Mouse (Mus musculus): Measurements from ENCODE around the gene Knop1. TPM values are rescaled to one million over a fixed set of nuclear protein-coding genes. Genes with fewer than 3 reads are reported as not detected.

Knop1 gene
- polyA plus RNA-seq, 1 experiment, result 6.1 TPM

DNA sequence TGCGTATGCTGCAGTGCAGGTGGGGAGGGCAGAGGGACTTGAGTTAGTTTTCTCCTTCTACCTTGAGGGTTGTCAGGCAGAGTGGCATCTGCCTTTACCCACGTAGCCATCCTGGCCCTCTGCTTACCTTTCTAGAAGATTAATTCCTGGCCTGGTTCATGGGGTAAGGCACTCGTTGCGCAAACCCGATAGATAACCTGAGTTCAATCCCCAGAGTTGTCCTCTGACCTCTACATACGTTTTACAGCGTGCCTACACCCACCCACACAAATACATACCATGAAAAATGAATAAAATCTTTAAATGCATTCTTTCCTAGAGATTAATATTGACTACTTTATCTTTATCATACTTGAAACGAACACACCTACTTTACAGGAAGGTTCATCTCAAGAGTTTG, 52.6 kb downstream of the Knop1 start:
- DNase-seq (ENCODE audit: low read depth, low spot score), result no peak
- 82% methylated on average over 8 of the region's 8 CpGs for WGBS

DNA sequence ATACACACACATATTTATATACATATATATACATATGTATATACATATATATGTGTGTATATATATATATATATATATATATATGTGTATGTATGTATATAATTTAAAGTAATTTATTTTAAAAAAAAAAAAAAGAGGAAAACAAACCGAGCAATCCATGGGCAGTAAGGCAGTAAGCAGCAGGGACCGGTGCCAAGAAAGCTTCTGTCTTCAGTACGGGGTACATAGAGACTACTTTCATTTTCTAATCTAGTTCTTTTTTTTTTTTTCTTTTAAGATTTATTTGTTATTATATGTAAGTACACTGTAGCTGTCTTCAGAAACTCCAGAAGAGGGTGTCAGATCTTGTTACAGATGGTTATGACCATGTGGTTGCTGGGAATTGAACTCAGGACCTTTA, 54.3 kb downstream of the Knop1 start:
- WGBS, result 57% methylated on average over 3 of the region's 3 CpGs
- DNase-seq (ENCODE audit: low read depth, low spot score), result no peak

DNA sequence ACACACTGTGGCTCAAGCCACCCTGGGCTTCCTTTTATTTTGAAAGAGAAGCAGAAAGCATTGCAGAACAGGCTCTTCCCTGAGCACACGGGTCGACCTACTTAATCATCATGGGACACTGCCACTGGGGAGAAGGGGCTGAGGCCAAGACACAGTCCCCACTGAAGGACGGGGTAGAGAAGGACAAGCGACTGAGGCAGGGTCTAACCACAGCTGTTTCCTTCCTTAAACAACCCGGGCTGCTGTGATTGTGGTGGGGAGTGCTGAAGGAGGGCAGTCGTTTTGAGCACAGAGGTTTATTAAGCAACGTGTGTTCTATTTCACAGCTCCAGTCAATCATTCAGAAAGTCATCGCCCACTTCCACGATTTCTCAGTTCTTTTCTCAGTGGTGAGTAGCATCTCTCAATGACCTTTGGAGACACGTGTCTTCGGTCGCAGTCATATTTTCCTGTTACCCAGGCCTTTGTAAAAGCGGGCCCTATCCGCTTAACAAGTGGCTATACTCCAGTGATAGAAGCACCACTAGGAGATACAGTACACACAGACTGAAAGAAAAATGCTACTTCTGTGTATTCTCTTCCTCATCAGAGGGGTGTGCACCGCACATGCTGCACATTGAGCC, 55.8 kb downstream of the Knop1 start:
- WGBS, result 85% methylated on average over 15 of the region's 15 CpGs
- DNase-seq (ENCODE audit: low read depth, low spot score), result no peak

DNA sequence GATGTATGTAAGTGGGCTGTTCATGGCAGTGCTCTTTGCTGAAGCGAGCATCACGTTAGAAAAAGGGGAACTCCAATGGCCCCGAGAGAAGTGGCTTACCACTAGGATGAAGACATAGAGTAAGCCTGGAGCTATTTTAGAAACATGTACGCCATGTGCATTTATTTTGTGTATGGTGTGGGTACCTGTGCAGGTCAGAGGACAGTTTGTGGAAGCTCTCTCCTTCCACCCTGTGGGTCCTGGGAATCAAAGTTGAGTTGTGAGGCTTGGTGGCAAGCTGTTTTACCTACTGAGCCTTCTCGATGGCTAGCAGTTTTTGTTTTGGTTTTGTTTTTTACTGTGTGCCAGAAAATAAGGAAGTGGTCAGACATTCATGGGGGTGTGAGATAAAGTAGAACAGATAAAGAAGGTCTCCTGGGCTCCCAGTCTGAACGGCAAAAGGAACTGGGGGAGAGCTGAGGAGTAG, 57.9 kb downstream of the Knop1 start:
- WGBS, result 78% methylated on average over 6 of the region's 6 CpGs
- DNase-seq (ENCODE audit: low read depth, low spot score), result no peak

DNA sequence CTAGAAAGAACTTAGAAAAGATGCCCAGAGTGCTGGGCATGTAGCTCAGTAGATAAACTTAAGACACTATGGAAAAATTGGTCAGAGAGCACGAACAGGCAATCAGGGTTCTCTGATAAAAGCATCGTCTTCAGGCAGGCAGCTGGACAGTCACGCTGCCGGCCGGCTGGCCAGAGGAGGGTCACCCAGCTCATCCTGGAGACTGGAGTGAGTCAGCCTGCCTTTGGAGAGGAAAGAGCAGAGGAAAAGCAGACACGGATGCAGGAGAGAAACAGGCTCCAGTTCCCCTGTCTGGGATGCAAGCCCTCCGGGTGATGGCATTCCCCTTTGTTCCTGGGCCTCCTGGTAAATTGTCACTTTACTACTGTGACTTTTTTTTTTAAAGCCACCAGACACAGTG, 58.5 kb downstream of the Knop1 start:
- DNase-seq (ENCODE audit: low read depth, low spot score), result no peak
- 78% methylated on average over 7 of the region's 7 CpGs for WGBS

DNA sequence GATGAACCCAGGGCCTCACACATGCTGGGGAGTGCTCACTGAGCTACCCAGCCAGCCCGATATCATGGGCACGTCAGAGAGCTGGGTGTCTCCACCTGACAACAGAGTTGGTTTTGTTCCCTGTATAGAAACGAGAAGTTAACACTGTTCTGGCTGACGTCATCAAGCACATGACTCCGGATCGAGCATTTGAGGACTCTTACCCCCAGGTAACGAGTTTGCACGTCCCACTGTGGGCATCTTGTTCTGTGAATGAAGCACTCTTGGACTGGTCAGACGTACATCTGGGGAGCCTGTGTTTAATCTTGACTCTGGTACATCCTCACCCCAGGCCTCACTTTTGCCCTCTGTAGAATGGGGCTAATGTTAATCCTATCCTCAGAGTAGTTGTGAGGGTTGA, 59.2 kb downstream of the Knop1 start:
- WGBS, result 88% methylated on average over 9 of the region's 9 CpGs
- DNase-seq (ENCODE audit: low read depth, low spot score), result no peak

DNA sequence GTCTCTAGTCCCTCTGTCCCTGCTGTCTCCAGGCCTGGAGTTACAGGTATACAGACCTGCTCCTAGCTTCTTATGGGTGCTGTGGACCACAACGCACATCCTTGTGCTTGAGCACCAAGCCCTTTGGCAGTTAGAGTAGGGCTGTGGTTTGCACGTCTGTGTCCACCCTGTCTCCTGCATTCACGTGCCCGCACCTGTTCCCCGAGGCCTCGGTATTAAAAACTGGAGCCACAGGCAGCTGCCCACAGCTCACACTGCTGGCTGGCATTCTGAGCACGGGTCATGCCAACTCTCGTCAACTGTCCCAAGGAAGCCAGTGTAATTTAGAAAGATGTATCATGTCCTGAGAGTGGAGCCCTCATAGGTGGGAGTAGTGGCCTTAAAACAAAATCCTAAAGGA, 60.3 kb downstream of the Knop1 start:
- DNase-seq (ENCODE audit: low read depth, low spot score), result no peak
- 95% methylated on average over 8 of the region's 8 CpGs for WGBS

DNA sequence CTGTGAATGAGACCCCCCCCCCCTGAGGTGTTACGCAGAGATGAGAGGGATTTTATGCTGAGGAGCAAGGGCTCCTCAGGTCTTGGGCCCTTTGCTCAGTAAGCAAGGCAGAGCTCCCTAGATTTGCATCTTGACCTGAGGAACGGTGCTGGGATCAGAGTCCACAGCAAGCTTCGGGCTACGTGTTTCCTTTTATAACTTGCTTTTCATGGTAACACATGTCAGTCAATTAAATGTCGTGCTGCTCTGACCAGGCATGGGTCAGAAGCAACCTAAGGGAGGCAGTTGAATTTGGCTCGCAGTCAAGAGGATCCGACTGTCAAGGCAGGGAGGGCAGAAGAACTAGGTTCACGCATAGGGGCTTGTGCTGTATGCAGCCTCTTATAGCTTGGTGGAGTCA, 62.2 kb downstream of the Knop1 start:
- 78% methylated on average over 8 of the region's 8 CpGs for WGBS
- DNase-seq (ENCODE audit: low read depth, low spot score), result no peak

Other genes starting within 250 kb of the Knop1 start
- 36.0 and 74.9 TPM in 2 replicates for gene Gde1, start 150.5 kb downstream of the Knop1 start, polyA plus RNA-seq (2012; rRNA removed)
- 1.1 and 1.5 TPM in 2 replicates for gene Ccp110, start 143.7 kb downstream of the Knop1 start, polyA plus RNA-seq (2012; rRNA removed)
- gene Vps35l, start 116.0 kb downstream of the Knop1 start, polyA plus RNA-seq (2012; rRNA removed), result 33.2 and 43.2 TPM in 2 replicates
- 0.62 and 0.88 TPM in 2 replicates for gene Iqck, start 502 bp downstream of the Knop1 start, polyA plus RNA-seq (2012; rRNA removed)
- gene Gprc5b, start 139.0 kb upstream of the Knop1 start, polyA plus RNA-seq (2012; rRNA removed), result 3.4 and 5.0 TPM in 2 replicates

Measured in large intestine, adult 2 months (tissue).